Mouse (Mus musculus): ENCODE results near the gene 1110017D15Rik.
A peak's percentile ranks its signal among the peaks of the same experiment; 100 is the strongest.

1110017D15Rik gene

GRCm38 (mm10) chr4:41517233-41517632 lies at the start of gene 1110017D15Rik:
1110017D15Rik (minus strand) TSS chr4:41517333.
- no peak for DNase-seq (ENCODE audit: low read depth, low spot score)

- no peak for DNase-seq (ENCODE audit: low read depth, low spot score)
Observed at GRCm38 (mm10) chr4:41566123-41566522, 49.0 kb upstream of the 1110017D15Rik start.

DNA sequence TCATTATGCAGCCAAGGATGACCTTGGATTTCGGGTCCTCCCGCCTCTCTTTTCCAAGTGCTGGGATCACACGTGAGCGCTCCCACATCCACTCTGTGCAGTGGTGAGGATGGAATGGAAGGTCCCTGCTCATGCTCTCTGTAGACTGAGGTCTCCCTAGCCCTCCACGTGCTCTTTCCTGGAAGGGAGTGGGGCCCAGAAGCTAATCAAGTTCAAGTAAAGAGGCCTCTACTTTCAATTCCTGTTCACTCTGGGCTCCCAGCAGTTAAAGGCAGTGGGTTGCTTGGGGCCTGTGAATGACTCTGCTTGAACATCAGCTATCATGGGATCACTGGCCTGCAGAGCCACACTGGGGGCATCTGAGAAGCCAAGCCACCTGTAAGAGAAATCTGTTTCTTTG lies 46.2 kb upstream of the 1110017D15Rik start:
- DNase-seq (ENCODE audit: low read depth, low spot score), result no peak

GRCm38 (mm10) chr4:41557092-41557491 lies 40.0 kb upstream of the 1110017D15Rik start:
- DNase-seq (ENCODE audit: low read depth, low spot score), result no peak

DNA sequence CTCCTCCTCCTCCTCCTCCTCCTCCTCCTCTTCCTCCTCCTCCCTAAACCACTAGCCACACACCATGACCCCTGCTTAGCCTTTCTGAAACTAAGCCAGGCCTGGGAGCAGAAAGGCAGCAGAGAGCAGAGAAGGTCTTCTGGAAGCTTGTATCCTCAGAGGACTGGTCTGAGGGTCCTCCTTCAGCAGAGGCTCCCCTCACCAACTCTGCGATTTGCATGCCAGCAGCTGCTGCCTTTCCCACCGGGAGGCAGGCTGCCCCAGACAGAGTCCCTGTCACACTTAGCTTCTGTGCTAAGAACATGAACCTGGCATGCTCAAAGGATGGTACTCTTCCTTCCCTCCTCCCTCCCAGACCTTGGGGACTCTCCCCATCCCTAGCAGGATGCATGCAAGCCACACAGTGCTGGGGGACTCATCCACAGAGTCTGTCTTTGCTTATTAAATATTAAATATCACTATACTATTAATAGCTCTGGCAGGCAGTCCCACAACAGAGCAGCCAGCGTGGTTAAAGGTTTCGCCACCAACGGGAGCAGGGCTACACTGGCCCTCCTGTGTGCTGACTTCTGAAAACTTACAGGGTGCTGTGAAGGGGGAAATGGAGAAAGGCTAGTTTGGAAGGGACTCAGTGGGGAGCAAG lies 39.3 kb upstream of the 1110017D15Rik start:
- DNase-seq (ENCODE audit: low read depth, low spot score), result no peak

- DNase-seq (ENCODE audit: low read depth, low spot score), result peak; percentile 11
Observed at GRCm38 (mm10) chr4:41554994-41555663, 38.0 kb upstream of the 1110017D15Rik start.

GRCm38 (mm10) chr4:41553116-41553515 lies 36.0 kb upstream of the 1110017D15Rik start:
- DNase-seq (ENCODE audit: low read depth, low spot score), result no peak

DNA sequence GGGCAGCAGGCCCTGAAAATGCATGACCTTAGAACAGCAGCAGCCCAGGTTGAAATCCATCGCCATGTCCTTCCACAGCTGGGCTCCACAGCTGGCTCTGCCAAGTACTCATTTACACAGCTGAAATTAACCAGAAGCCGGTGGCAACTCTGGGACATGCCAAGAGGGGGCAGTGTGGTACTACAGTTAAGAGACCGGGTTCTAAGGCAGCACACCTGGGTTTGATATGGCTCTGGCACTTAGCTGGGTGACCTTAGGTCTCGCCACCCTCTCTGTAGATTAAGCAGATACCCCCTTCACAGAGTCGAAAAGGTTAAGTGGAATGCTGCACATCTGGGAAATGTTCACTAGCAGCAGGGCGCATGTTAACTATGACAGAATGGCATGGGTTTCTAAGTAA lies 35.4 kb upstream of the 1110017D15Rik start:
- peak; percentile 74 for DNase-seq (ENCODE audit: low read depth, low spot score)

DNA sequence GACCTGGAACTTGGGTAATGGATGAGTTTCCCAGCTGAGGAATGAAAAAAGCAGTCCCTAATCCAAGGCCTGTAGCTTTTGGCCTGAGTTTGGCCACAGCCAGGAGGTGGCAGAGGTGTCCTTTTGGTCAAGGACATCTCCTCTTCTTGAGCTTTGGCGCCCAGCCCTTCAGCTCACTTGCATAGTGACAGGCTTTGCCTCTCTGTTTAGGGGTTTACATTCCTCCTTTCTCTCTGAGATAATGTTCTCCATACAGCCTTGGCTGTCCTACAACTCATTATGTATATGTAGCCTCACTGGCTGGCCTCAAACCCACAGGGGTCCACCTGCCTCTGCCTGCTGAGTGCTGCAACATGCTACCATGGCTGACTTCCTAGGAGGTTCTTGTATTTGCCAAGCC lies 30.0 kb upstream of the 1110017D15Rik start:
- DNase-seq (ENCODE audit: low read depth, low spot score), result no peak

DNA sequence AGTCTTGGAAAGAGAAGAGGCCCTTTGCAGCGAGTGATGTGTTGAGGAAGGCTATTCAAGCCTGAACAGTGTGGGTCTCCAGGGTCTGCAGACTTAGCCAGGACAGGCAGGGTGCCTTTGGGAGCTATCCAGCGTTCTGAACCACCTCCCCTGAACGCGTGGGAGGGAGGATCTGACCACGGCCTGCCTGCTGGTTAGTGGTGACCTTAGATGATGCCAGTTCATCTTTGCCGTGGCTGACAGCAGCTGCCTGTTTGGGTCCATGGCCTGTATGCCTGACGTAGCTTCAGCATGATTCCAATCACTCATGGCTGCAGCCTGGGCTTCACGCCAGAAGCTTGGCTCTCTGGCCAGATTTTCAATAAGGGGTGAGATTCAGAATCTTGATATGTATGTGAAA lies 28.9 kb upstream of the 1110017D15Rik start:
- DNase-seq (ENCODE audit: low read depth, low spot score), result peak; percentile 29

DNA sequence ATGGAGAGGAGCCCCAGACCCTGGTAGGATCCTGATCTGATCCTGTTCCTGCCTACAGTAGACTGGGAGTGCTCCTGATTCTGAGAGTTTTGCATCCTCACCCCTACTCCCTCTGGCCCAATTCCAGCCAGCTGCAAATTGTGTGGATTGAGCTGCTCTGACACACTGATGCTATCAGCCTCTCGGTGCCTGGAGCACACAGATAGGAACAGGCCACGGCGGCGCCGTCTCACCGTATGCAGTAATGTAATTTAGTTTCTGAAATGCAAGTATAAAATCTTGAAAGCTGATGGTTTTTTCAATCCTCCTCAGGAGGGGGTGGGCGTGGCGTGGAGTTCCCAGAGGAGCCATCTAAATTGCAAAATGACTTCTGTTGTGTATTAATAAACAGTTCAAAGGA lies 25.0 kb upstream of the 1110017D15Rik start:
- DNase-seq (ENCODE audit: low read depth, low spot score), result no peak

DNA sequence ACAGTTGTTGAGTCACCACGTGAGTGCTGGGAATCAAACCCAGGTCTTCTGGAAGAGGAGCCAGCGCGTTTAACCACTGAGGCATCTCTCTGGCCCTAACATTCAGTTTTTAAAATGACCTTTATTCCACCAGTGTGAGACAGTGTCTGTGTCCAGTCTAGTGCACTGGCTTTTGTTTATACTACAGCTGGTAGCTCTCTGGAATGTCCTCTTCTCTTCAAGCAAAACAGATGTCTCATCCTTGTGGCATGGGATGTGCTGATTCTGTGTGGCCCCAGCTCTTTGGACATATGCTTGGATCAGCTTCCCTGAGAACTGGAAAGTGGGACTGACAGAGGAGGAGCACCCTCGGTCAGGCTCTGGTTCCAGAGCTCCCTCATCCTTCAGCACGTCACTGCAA lies 17.7 kb upstream of the 1110017D15Rik start:
- DNase-seq (ENCODE audit: low read depth, low spot score), result no peak

DNA sequence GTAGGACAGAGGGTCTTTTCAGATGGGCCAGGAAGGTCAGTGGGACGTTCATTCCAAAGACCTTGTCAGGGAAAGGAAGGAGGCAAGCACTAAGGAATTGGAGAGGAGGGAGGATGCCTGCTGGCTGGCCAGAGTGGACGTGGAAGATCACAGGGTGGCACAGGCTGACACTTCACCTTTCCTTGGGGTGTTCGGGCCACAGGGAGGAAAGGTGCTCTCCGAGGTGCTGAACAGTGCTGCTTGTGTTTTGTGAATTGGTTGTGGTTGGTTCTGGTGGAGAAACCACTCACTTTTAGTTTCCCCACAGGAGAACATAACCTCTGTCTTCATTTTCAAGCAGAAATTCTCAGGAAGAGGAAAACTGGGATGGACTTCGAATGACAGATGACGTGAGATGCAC lies 15.3 kb upstream of the 1110017D15Rik start:
- DNase-seq (ENCODE audit: low read depth, low spot score), result peak; percentile 54

GRCm38 (mm10) chr4:41527996-41528395 lies 10.9 kb upstream of the 1110017D15Rik start:
- no peak for DNase-seq (ENCODE audit: low read depth, low spot score)

DNA sequence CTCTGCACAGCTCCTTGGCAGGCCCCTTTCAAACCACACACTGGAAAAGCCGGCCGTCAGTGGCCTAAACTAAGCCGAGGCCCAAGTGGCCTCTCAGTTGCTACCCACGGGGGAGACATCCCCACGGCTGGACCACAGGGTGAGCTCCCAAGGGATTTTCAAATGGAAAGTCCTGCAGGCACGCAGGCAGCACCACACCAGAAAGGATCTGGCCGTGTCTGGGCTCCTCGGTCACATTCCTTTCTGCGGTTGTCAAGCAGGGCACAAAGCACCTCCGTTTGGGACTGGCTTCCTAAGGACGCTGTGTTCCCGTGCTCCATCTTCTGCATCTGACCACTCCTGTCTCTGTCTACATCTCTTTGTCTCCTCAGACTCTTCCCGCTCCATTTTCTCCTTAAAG lies 9.9 kb upstream of the 1110017D15Rik start:
- DNase-seq (ENCODE audit: low read depth, low spot score), result no peak

- no peak for DNase-seq (ENCODE audit: low read depth, low spot score)
Observed at GRCm38 (mm10) chr4:41526553-41526952, 9.4 kb upstream of the 1110017D15Rik start.

- DNase-seq (ENCODE audit: low read depth, low spot score), result no peak
Observed at GRCm38 (mm10) chr4:41524829-41525228, 7.7 kb upstream of the 1110017D15Rik start.

DNA sequence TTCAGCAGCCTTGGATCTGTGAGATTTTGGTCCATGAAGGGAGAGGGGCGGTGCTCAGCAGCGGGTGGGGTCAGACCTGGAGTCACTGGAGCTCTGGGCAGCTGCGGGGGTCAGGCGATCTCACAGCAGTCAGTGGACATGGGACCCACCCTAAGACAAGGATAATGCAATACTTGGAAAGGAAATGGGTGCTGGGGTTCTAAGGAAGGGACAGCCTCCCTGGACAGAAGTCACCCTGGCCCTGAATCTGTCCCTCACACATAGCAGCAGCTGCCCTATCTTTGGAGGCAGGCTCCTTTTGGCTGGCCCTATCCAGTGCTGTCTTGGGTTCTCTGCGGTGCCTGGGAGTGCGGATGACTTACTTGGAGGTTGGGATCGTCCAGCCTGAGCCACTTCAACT lies 6.7 kb upstream of the 1110017D15Rik start:
- no peak for DNase-seq (ENCODE audit: low read depth, low spot score)

DNA sequence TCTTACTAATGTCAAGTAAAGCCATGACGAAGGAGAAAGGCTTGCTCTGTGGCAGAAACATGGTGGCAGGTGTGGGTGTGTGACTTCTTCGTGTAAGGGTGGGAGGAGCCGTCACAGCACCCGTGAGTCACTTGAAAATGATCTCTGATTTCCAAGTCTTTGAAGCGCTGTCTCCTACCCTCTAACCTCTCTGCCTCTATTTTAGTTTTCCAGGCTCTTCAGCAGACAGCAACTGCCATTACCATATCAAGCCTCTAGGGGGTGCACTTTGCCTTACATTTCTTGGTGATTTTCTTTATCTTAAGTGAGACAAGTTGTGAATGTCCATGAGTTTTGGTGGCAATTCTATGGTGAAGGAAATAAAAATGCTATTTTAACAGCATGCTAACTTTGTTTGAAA lies 5.7 kb upstream of the 1110017D15Rik start:
- peak; percentile 73 for DNase-seq (ENCODE audit: low read depth, low spot score)

DNA sequence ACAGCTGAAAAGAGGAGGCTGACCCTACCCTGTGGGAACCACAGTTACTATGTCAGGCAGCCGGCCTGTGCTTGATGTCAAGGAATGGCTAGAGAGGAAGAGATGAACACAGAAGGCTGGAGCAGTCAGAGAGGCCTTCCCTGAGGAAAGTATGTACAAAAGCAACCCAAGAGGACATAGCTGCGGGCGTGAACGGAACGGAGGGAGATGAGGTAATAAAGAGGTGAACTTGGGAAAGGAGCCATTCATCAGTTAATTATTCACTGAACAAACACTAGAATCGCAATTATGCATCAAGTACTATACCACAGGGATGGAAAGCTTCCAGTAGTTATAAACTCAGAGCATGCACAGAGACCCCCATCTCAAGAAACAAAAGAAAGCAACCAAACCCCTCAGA lies 5.0 kb upstream of the 1110017D15Rik start:
- DNase-seq (ENCODE audit: low read depth, low spot score), result no peak

DNA sequence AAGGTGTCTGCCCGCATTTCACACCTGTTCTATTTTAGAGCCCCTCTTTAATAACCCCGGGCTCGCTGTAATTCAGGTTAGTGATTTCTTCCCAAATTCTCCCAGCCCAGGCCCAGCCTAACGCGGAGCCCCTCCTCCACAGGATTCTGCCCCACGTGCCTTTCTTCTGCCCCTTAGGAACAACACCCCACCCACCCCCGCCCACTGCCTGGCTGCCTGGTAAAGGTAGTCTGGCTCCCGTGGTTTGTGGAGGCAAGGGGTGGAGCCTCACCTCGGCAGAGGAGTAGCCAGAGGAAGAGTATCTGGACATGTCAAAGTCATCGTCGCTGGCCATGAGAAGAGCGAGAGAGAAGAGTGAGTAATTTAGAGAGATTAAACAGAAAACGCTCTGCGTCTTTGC lies 3.5 kb upstream of the 1110017D15Rik start:
- no peak for DNase-seq (ENCODE audit: low read depth, low spot score)

DNA sequence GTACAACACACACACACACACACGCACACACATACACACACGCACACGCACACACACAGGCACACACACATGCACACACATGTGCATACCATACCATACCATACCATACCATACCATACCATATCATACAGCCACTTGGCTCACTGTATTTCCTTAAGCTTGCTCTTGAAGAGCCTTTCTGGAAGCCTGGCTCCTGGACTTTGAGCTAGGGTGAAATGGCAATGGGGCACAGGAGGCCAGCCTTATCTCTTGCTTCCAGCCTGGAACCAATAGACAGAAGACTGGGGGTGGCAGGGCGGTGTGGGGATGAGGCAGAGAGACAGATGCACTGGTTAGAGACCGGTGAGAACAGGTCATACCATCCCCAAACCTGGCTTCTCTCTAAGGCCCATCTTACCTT lies 2.1 kb upstream of the 1110017D15Rik start:
- DNase-seq (ENCODE audit: low read depth, low spot score), result no peak

- DNase-seq (ENCODE audit: low read depth, low spot score), result no peak
Observed at GRCm38 (mm10) chr4:41518349-41518748, 1.2 kb upstream of the 1110017D15Rik start.

DNA sequence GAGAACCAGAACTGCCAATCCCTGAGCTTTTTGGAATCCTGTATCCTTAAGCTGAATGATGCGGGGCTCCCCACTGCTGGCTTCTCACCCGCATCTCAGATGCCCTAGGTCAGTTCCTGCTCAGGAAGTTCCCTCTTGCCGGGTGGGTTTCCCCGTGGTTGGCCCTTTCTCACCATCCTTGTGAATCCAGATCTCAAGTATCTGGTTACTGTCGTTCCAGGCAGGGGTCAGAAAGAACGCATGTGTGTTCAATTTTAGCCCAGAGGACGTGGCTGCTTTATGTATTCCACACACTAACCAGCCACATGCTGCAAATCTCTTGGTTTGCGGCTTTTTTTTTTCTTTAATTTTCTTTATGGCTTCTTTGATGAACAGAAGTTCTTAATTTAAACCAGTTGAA lies 3.4 kb downstream of the 1110017D15Rik start:
- no peak for DNase-seq (ENCODE audit: low read depth, low spot score)

Data from 3T3-L1 (cell line).